Mouse (Mus musculus) G1E (cell line): ENCODE results near the gene Kcna1.

Experiments used
- CTCF ChIP-seq: IDR thresholded peaks from 2 replicates; pipeline ENCODE4 v1.5.1; 2012; ENCODE audit warnings: low read depth, low read length, inconsistent platforms, mixed read lengths
- GATA1 ChIP-seq: IDR thresholded peaks from 2 replicates; pipeline ENCODE4 v1.6.1; 2012; ENCODE audit warnings: borderline replicate concordance, low read length, inconsistent platforms, mixed read lengths

GRCm38 (mm10) chr6:126594365-126594764, 51.8 kb downstream of the Kcna1 start:
- TF ChIP-seq GATA1 (no peak), CTCF (no peak)
